Mouse (Mus musculus) kidney, adult 2 months (tissue): ENCODE data around the gene Prdm11. TPM values are rescaled to one million over a fixed set of nuclear protein-coding genes. Genes with fewer than 3 reads are reported as not detected.
A peak's percentile ranks its signal among the peaks of the same experiment; 100 is the strongest.

Experiments
- DNase-seq: peaks from one replicate; pipeline ENCODE4 v3.0.0; 2021
- H3K27ac ChIP-seq: fragments of 200-500 bp; 2 replicates; pipeline ENCODE4 v1.5.1; 2012; ENCODE audit warnings: low read depth, low read length, control low read depth, inconsistent platforms; ENCODE audit not compliant: insufficient read depth
- H3K27me3 ChIP-seq: fragments of 200-500 bp; replicated peaks from 2 replicates; pipeline ENCODE4 v1.6.1; 2012; ENCODE audit warnings: mild to moderate bottlenecking, moderate library complexity, low read length, inconsistent platforms; ENCODE audit not compliant: control insufficient read depth, insufficient read depth
- H3K36me3 ChIP-seq: fragments of 200-500 bp; 2 replicates; pipeline ENCODE4 v1.6.1; 2012; ENCODE audit warnings: mild to moderate bottlenecking, moderate library complexity, low read length, inconsistent platforms; ENCODE audit not compliant: control insufficient read depth, insufficient read depth
- H3K4me1 ChIP-seq: fragments of 200-500 bp; 2 replicates; pipeline ENCODE4 v1.6.1; 2011; ENCODE audit warnings: low read length; ENCODE audit not compliant: control insufficient read depth, insufficient read depth
- H3K4me3 ChIP-seq: fragments of 200-500 bp; 2 replicates; pipeline ENCODE4 v1.5.1; 2011; ENCODE audit warnings: mild to moderate bottlenecking, low read depth, low read length, control low read depth; ENCODE audit not compliant: insufficient read depth
- CTCF ChIP-seq: fragments of 200-500 bp; conservative IDR thresholded peaks from 2 replicates; pipeline ENCODE4 v1.5.1; 2011; ENCODE audit warnings: low read depth, mild to moderate bottlenecking, control low read depth, low read length, moderate library complexity, mixed read lengths; ENCODE audit not compliant: insufficient read depth, insufficient read length
- POLR2A ChIP-seq: fragments of 200-500 bp; IDR thresholded peaks from one replicate; pipeline ENCODE4 v1.6.1; 2011; ENCODE audit warnings: low read depth, low read length, control low read depth
- WGBS: fragments of 180-500 bp; shearing (Covaris S2); methylation state at CpG from one replicate; pipeline ENCODE4 v1.1.7; 2018; 5-methylcytosine and 5-hydroxymethylcytosine counted together
- polyA plus RNA-seq: library from polyadenylated mRNA; depleted of rRNA; stranded (reverse); fragments of >200 nt; gene quantifications from 2 replicates; pipeline ENCODE4 v1.2.3, GENCODE M21; 2012; rRNA removed

Prdm11 gene
- 3.6 and 4.4 TPM in 2 replicates for polyA plus RNA-seq

GRCm38 (mm10) chr2:93045818-93046508 is at the start of gene Prdm11:
TSS of gene Prdm11 (minus strand) at chr2:93046167.
- WGBS, result 1% methylated on average over 90 of the region's 90 CpGs
- Histone ChIP-seq H3K27ac (peak within 1 kb of the TSS; percentile 74), H3K4me3 (peak within 1 kb of the TSS; percentile 86), H3K4me1 (peaks cover 6% of the 10 kb centered on the region; the same call in 1 of the 2 replicates), H3K36me3 (no peaks in the 10 kb centered on the region), H3K27me3 (no peaks in the 10 kb centered on the region)
- DNase-seq, result no peak
- TF ChIP-seq POLR2A (no peak), CTCF (no peak)

GRCm38 (mm10) chr2:93092347-93092746 is 46.4 kb upstream of the Prdm11 start:
- no peak overlapping the region for H3K4me3 ChIP-seq
- WGBS, result 65% methylated on average over 2 of the region's 2 CpGs
- TF ChIP-seq CTCF, result no peak
- no peak for TF ChIP-seq POLR2A
- DNase-seq, result no peak
- H3K27ac ChIP-seq, result no peak overlapping the region
- H3K36me3 ChIP-seq, result no peaks in the 10 kb centered on the region
- H3K4me1 ChIP-seq, result no peaks in the 10 kb centered on the region
- H3K27me3 ChIP-seq, result no peaks in the 10 kb centered on the region

GRCm38 (mm10) chr2:93091679-93092078 is 45.7 kb upstream of the Prdm11 start:
- 58% methylated on average over 2 of the region's 2 CpGs for WGBS
- no peak for TF ChIP-seq CTCF
- TF ChIP-seq POLR2A, result no peak

GRCm38 (mm10) chr2:93089379-93090089 is 43.6 kb upstream of the Prdm11 start:
- TF ChIP-seq POLR2A, result no peak
- no peak for TF ChIP-seq CTCF
- Histone ChIP-seq H3K27me3 (no peaks in the 10 kb centered on the region), H3K4me3 (no peak overlapping the region), H3K36me3 (no peaks in the 10 kb centered on the region), H3K27ac (no peak overlapping the region), H3K4me1 (no peaks in the 10 kb centered on the region)
- 58% methylated on average over 7 of the region's 7 CpGs for WGBS
- no peak for DNase-seq

More at GRCm38 (mm10) chr2:93091679-93092078, 45.7 kb upstream of the Prdm11 start:
- no peak overlapping the region for H3K27ac ChIP-seq
- DNase-seq, result no peak
- H3K27me3 ChIP-seq, result no peaks in the 10 kb centered on the region
- H3K36me3 ChIP-seq, result no peaks in the 10 kb centered on the region
- no peaks in the 10 kb centered on the region for H3K4me1 ChIP-seq
- H3K4me3 ChIP-seq, result no peak overlapping the region

- no peak for TF ChIP-seq CTCF
- TF ChIP-seq POLR2A, result no peak
- DNase-seq, result no peak
- Histone ChIP-seq H3K27ac (no peak overlapping the region), H3K4me1 (no peaks in the 10 kb centered on the region), H3K27me3 (no peaks in the 10 kb centered on the region), H3K36me3 (no peaks in the 10 kb centered on the region), H3K4me3 (no peak overlapping the region)
- 54% methylated on average over 7 of the region's 7 CpGs for WGBS
Observed at GRCm38 (mm10) chr2:93088006-93088405, 42.0 kb upstream of the Prdm11 start.

- no peak overlapping the region for H3K4me3 ChIP-seq
- no peaks in the 10 kb centered on the region for H3K27me3 ChIP-seq
- TF ChIP-seq POLR2A, result no peak
- TF ChIP-seq CTCF, result no peak
- WGBS, result 71% methylated on average over 8 of the region's 8 CpGs
- DNase-seq, result no peak
- H3K36me3 ChIP-seq, result no peaks in the 10 kb centered on the region
- no peaks in the 10 kb centered on the region for H3K4me1 ChIP-seq
- H3K27ac ChIP-seq, result no peak overlapping the region
Observed at GRCm38 (mm10) chr2:93085291-93086027, 39.5 kb upstream of the Prdm11 start.

GRCm38 (mm10) chr2:93084481-93084880 is 38.5 kb upstream of the Prdm11 start:
- no peaks in the 10 kb centered on the region for H3K27me3 ChIP-seq
- TF ChIP-seq POLR2A (no peak), CTCF (no peak)
- no peaks in the 10 kb centered on the region for H3K36me3 ChIP-seq
- no peak overlapping the region for H3K4me3 ChIP-seq
- WGBS, result 89% methylated on average over 5 of the region's 5 CpGs
- no peaks in the 10 kb centered on the region for H3K4me1 ChIP-seq
- H3K27ac ChIP-seq, result no peak overlapping the region
- no peak for DNase-seq
